Mouse (Mus musculus) right cerebral cortex, adult 2 months (tissue): ENCODE data around the gene Fra10ac1.

Experiments
- DNase-seq, 2 experiments: peaks; one replicate each; pipeline ENCODE4 v3.0.0; 2021 to 2022; ENCODE audit warnings: low spot score in 2 of 2

Fra10ac1 gene

DNA sequence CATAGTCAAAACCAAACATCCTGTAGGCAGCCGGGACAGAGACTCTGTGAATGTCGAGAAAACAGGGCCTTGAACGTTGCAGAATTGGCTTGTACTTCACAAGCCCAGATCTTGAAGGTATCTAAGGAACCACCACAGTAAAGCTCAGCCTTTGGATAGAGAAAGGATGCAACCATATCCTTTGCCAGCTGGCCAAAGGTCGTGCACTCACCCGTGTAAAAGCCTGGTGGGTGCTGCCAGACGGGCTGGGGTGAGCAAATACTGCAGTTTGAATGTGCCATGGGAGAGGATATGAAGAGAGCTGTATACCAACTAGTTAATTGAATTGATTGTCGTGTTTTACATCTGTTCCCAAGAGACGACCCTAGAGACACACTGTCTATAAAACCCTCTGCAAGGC lies 8.1 kb upstream of the Fra10ac1 start:
- no peak for DNase-seq

DNA sequence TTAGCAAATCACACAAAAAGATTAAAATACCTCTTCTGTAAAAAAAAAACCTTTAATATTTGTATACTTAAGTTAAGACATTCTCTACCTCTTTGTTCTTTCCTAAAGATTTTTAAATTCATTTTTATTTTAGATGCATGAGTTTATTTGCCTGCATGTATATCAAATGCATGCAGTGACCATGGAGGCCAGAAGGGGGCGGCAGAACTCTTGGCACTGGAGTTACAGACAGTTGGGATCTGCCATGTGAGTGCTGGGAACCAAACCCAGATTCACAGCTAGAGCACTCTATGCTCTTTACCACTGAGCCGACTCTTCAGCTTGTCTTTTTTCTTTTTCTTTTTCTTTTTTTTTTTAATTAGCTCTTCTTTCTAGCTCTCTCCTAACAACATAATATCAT lies 4.7 kb upstream of the Fra10ac1 start:
- DNase-seq = no peak

DNA sequence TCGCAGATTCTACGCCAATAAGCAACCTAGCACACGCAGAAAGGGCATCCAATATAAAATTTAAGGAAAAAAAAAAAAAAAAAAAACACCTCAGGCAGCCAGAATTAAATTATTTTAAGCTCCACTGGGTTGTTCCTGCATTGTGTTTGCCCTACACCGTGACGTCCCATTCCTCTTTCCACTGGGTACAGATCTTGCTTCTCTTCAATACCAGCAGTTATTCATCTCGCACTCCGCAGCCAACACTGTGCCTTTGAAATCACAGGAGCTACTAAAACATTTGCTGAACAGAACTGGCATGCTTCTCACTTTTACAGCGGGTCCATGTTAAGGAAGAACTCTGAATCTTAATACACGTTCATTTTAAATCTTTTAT lies 717 bp upstream of the Fra10ac1 start:
- peak; percentile 51 to 52 for DNase-seq

DNA sequence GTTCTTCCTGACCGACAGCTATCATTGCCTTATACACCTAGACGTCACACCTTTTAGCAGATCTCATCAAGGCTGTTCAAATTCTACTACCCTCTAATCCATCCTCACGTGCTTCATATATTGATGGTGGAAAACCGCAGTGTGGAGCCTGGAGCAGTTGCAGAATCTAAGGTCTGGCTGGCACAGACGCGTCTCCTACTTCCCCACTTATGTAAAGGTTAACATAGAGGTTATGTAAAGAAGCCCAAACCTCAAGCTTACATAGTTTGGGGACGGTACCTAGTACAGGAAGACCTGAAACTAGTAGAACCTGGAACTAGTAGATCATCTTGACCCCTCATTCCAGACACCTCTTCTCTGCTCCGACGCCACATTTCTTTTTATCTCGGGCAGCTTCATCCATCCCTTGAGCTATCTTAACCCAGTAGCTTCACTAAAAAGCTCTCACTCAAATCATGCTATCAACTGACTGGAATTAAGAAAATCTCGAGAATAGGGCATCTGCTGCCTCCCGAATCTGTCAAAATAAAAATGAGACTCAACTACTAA lies 526 bp downstream of the Fra10ac1 start:
- no peak for DNase-seq

DNA sequence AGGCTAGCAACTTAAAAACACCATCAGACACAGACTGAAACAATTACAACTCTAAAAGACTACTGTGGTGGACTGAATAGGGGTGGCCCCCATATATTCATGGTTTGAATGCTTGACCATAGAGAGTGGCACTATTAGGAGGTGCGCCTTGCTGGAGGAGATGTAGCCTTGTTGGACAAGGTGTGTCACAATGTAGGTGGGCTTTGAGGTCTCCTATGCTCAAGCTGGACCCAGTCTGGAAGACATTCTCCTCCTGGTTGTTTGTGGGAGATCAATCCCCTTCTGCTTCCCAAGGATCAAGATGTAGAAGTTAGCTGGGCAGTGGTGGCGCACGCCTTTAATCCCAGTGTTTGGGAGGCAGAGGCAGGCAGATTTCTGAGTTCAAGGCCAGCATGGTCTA lies 6.3 kb downstream of the Fra10ac1 start:
- no peak for DNase-seq

DNA sequence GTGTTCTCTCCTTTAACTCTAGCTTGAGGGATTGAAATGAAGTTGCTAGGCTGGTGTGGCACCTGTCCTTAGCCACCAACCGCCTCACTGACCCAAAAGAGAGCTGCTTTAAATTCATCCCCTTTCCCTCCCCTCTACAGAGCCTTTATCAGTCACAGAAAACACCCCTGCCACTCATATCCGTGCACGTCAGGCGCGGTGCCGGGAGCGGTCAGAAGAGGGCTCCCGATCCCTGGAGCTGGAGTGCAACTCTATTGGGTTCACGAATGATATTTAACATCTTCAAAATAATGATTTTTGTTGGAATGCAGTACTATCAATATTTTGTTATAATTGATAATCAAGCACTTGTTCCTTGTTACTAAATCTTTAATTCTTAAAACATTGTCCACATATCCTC lies 17.3 kb downstream of the Fra10ac1 start:
- DNase-seq = peak in 1 of 2 experiments; percentile 38

DNA sequence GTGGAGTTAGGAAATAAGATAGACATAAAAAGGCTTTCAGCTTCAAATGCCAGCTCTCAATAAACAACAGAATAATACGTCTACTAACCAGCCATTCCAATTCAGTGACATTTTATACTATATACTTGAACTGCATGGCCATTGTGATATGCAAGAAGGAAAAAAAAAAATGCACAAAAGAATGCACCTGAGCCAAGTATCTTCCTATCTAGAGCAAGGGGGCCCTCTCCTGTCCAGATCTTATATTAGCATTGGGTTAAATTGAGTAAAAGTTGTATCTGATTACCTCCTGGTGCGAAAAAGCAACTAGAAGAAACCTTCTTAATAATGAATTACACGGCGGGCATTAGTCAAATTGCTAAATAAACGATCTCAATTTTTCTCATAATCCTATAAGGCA lies 25.2 kb downstream of the Fra10ac1 start:
- DNase-seq = no peak

DNA sequence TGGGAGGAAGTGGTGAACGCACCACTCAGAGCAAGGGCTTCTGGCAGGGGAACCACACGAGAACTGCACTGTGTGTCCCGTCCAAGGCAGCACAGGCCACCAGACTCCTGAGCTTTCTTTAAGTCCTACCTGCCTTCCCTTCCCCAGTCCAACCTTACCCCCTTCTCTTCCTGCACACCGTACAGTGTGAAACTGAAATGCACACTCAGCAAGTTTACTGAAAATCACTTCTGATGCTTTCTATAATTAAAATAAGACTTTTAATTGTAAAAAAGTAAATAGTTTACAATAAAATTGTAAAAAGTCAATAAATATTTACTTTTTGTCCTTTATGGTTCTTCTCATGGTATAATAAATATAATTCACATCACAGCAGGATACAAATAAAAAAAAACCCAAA lies 28.7 kb downstream of the Fra10ac1 start:
- no peak for DNase-seq

DNA sequence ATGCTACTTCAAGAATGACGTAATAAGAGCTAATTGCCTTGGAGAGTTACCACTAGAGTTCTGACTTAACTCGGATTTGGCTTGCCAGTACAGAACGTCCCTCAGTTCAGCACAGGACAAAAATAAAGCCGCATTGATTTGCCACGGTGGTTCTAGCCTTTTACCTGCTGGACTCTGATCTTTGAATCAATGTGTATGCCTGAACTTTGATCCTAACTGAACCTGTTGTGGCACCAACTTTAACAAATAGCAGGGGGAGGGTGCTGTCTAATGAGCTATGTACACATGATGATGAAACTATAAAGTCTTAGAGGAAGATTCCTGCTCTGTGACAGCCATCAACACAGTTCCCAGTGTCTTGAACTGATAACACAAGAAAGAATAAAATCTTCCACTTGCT lies 32.5 kb downstream of the Fra10ac1 start:
- DNase-seq = no peak

DNA sequence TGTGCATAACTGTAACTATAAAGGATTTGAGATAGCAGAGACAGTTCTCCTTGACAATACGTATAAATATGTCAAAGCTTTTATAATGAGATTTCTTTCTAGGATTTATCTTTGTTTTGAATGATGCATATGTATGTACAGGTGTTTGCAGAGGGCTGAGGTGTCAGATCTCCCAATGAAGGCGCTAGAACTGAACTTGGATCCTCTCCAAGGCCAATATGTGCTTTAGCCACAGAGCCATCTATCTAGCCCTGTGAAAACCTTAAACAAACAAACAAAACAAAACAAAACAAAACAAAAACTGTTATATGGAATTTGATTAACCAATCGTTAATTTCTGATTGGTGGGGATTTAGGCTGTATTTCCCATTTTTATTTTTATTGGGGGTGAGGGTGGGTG lies 33.4 kb downstream of the Fra10ac1 start:
- DNase-seq = no peak

DNA sequence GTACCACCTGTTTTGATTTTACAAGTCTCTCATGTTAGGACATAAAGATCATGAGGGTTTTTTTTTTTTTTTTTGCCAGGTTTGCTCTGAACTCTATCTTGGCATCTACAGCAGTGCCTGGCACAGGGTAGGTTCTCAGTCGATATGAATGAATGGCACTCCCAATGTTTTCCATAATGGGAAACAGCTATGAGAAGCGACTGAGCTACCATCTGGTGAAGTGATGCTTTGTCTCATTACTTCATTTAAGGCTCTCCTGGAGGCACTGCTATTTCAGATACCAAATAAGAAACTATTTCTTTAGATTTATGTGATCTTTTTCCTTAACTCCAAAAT lies 36.6 kb downstream of the Fra10ac1 start:
- DNase-seq = no peak

DNA sequence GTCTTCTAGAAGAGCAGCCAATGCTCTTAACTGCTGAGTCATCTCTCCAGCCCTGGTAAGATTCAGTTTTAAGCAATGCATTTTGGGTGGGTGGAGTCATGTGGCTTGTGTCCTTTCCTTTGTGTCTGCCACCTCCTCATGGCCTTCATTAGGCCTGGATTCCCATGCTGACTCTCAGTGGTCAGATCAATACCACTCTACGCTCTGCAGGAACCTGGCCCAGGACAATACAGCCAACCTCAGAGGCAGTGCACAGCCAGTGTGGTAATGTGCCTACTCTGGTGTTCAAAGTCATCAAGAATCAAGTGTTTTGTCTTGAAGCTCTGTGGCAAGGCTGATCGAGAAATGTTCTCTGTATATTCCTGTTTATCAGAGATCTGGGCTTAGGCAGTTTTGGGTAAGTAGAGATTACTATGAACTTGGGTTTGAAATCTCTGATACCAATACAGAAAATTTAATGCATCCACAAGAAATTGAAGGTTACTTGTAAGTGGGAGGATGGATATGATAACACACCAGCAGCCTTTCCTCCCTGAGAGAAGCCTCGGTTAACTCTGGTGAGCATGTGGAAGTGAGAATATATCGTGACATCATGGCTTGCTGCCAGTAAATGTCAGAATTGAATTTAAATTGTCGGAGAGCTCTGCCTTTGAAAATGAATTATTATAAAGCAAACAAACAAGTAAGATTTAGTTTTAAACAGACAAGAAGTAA lies 37.2 kb downstream of the Fra10ac1 start:
- no peak for DNase-seq

DNA sequence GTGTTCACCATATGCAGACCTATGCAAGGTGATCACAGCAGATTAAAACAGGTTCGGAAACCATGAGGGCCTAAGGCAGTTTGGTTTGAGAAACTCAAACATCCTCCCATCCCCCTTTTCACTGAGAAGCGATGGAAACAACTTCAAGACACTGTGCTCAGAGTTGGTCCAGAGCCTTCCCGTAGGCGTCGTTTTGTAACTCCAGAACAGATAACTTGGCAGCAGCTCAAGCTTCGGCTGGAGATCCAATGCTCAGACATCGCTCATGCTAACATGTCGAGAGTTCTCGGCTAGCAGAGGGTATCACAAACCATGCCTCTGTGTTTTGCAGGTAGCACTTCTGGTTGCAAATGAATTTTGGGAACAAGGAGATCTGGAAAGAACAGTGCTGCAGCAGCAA lies 44.3 kb downstream of the Fra10ac1 start:
- DNase-seq = no peak

DNA sequence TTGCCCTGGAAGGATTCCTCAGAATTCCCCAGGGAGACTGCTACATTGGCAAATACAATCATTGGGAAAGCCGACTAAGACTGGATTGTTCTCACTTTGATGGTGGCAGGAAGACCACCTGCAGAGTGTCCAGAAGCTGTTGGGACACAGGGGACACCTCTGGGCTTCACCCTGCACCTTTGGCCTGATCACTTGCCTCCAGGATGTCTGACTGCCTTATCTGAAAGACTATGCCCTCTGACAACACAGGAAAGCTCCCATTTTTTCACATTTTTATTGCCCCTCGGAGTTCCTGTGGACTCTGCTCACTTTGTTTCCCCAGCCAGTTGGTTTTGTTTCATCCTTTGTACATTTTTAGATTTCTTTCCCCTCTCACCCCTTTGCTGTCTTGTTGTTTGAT lies 59.3 kb downstream of the Fra10ac1 start:
- DNase-seq = no peak

DNA sequence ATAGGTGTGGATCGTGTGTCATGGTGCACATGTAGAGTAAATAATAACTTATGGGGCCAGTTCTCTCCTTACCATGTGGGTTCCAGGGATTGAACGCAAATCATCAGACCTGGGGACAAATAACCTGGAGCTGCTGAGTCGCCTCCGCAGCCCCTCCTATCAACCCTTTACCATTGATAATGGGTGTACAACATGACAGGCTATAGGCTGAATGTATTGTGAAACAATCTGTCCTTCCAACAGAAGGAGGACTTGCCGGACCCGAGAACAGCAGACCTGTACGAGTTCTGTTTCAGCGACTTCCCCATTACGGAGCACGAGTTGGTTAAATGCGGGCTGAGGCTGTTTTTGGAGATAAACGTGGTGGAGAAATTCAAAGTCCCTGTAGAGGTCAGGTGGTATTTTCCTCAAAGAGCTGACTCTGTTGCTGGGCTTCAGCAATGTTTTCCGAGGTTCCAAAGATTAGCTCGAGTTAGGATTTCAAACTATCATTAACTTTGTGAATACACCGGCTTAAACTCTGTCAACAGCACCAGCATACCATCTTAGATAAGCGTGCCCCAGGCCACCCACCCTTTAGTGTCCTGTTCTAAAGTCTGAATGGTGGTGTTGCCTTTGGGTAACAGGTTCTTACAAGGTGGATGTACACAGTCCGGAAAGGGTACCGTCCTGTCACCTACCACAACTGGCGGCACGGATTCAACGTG lies 62.2 kb downstream of the Fra10ac1 start:
- DNase-seq = no peak

DNA sequence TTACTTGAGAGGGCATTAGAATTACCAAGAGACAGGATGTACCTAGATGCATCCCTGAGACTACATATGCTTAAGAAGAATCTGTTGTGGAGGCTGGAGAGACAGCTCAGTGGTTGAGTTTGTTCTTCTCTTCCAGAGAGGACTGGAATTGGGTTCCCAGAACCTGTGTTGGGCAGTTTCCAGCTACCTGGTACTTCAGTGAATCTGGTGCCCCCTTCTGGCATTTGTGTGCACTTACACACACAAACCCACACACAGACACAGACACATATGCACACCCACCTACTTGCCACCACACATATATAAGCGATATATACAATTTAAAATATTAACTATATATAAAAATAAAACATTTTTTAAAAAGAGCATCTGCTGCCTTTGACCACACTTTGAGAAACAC lies 67.7 kb downstream of the Fra10ac1 start:
- DNase-seq = no peak

DNA sequence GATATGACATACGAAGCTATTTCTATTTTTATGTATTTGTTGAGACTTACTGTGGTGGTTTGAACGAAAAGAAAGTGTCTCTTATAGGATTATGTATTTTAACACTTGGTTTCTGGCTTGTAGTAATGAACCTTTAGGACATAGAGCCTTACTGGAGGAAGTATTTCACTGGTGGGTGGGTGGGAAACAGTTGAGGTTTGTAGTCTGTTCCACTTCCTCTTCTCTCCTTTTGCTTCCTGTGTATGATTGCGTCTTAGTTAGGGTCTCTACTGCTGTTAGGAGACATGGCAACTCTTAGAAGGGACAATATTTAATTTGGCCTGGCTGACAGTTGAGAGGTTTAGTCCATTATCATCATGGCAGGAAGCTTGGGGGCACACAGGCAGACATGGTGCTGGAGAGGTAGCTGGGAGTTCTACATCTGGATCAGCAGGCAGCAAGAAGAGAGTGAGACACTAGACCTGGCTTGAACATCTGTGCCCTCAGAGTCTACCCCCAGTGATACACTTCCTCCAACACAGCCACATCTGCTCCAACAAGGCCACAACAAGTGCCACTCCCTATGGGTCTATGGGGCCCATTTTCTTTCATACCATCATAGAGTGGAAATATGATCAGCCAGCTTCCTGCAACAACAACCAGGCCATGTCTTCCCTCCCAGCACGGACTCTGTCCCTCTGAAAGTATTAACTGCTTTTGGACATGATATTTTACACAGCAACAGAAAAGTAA lies 80.2 kb downstream of the Fra10ac1 start:
- DNase-seq = no peak
